ENCODE assay signal across 31 mouse cellular contexts in genomic region chr9:63644011-63644410, GRCm38 (mm10). TPM values are rescaled to one million over a fixed set of nuclear protein-coding genes. Genes with fewer than 3 reads are reported as not detected.
DNase-seq lines count a peak whose midpoint lies in the region; ATAC-seq and TF ChIP-seq lines count a peak whose summit lies in the region.
"Had no signal": no experiment of that assay in that cellular context is flagged by ENCODE, and none has a peak within 500 bp of the region (broad histone marks: within the 10 kb centered on the region; RNA-seq: fewer than 3 reads in every experiment).

No protein-coding gene starts in this region.

- peaks cover 51% of the 10 kb centered on the region; the same call in 1 of the 2 replicates for H3K36me3 ChIP-seq in intestine, postnatal 0 days (ENCODE audit: control insufficient read depth, insufficient read depth)
- H3K36me3 ChIP-seq in intestine, embryonic 15.5 days: peaks cover 9% of the 10 kb centered on the region; the same call in 1 of the 2 replicates
- H3K36me3 ChIP-seq in kidney, embryonic 15.5 days: peaks cover 74% of the 10 kb centered on the region
- peaks cover 5% of the 10 kb centered on the region; the same call in 1 of the 2 replicates for H3K36me3 ChIP-seq in liver, adult 2 months (ENCODE audit: control insufficient read depth, insufficient read depth, low read length)
- peaks cover 12% of the 10 kb centered on the region for H3K36me3 ChIP-seq in liver, embryonic 11.5 days (ENCODE audit: control insufficient read depth, insufficient read depth, low read length)

- ATAC-seq in intestine, postnatal 0 days: 0 out of 2 replicates have a peak, but pooled peaks have one; percentile 29
- ATAC-seq in intestine, embryonic 15.5 days: no peak
- ATAC-seq in kidney, embryonic 15.5 days (replicated peaks; ENCODE audit: low FRiP score): no peak
- ATAC-seq in liver, embryonic 11.5 days (replicated peaks; ENCODE audit: low FRiP score): no peak
- ATAC-seq: activated CD4-positive, CD25-positive, alpha-beta regulatory T cell, adult 4 months; CD4-positive, CD25-positive, alpha-beta regulatory T cell, adult 4 months; forebrain, embryonic 14.5 days; Patski had no signal

- DNase-seq in kidney, adult 9 months: peak; percentile 42
- peak; percentile 46 to 52 for DNase-seq in kidney, postnatal 36 days
- DNase-seq in kidney, adult 11 months: no peak
- DNase-seq in liver, adult 2 months (ENCODE audit: extremely low read depth, low read depth, low spot score): peak; percentile 19
- DNase-seq in liver, embryonic 11.5 days (ENCODE audit: low spot score): no peak
- DNase-seq: adrenal gland, adult 8-10 months; adrenal gland, postnatal 14 days; adrenal gland, postnatal 36 days; B cell, adult 2 months; cerebellum, adult 11-12 months; cerebellum, adult 2 months; cerebellum, adult 9-10 months; cerebellum, postnatal 10 days; cerebellum, postnatal 25 days; embryo, embryonic 11 days had no signal

- 83% methylated on average over 6 of the region's 6 CpGs for WGBS in intestine, postnatal 0 days
- WGBS in intestine, embryonic 15.5 days: 88% methylated on average over 6 of the region's 6 CpGs
- 66% methylated on average over 6 of the region's 6 CpGs for WGBS in kidney, embryonic 15.5 days
- WGBS in liver, adult 2 months: 88% methylated on average over 6 of the region's 6 CpGs
- WGBS in liver, embryonic 11.5 days: 96% methylated on average over 6 of the region's 6 CpGs

- no peaks in the 10 kb centered on the region for H3K4me1 ChIP-seq in intestine, postnatal 0 days (replicated peaks; ENCODE audit: control insufficient read depth, insufficient read depth, low read length)
- H3K4me1 ChIP-seq in intestine, embryonic 15.5 days (replicated peaks): no peaks in the 10 kb centered on the region
- 0 out of 2 replicates have a peak, but pooled peaks cover 11% of the 10 kb centered on the region for H3K4me1 ChIP-seq in kidney, embryonic 15.5 days
- H3K4me1 ChIP-seq in liver, adult 2 months (ENCODE audit: control insufficient read depth, insufficient read depth, low read length): no peaks in the 10 kb centered on the region; the same call in 1 of the 2 replicates
- no peaks in the 10 kb centered on the region for H3K4me1 ChIP-seq in liver, embryonic 11.5 days (replicated peaks; ENCODE audit: control insufficient read depth, insufficient read depth, low read length)
- H3K4me1 ChIP-seq: forebrain, embryonic 10.5 days; forebrain, embryonic 12.5 days had no signal

- no peaks in the 10 kb centered on the region for H3K79me2 ChIP-seq in liver, adult 2 months (ENCODE audit: control insufficient read depth, insufficient read depth, low read length)

- no peaks in the 10 kb centered on the region for H3K9me3 ChIP-seq in intestine, postnatal 0 days (ENCODE audit: control insufficient read depth)
- H3K9me3 ChIP-seq in intestine, embryonic 15.5 days: no peaks in the 10 kb centered on the region
- no peaks in the 10 kb centered on the region for H3K9me3 ChIP-seq in kidney, embryonic 15.5 days (replicated peaks)
- H3K9me3 ChIP-seq in liver, embryonic 11.5 days (ENCODE audit: control insufficient read depth, low read length): no peaks in the 10 kb centered on the region
- H3K9me3 ChIP-seq: embryonic facial prominence, embryonic 13.5 days; embryonic facial prominence, embryonic 15.5 days; forebrain, embryonic 10.5 days; forebrain, embryonic 12.5 days; G1E had no signal

- no peak for TF ChIP-seq CTCF in intestine, postnatal 0 days (IDR thresholded peaks at IDR 0.05; ENCODE audit: low read depth)
- no peak for TF ChIP-seq CTCF in liver, adult 2 months (IDR thresholded peaks at IDR 0.05; ENCODE audit: low read depth, low read length)

- H3K4me3 ChIP-seq in intestine, postnatal 0 days (ENCODE audit: low read depth, low read length): no peak overlapping the region
- no peak overlapping the region for H3K4me3 ChIP-seq in intestine, embryonic 15.5 days (replicated peaks)
- no peak overlapping the region for H3K4me3 ChIP-seq in kidney, embryonic 15.5 days (replicated peaks)
- H3K4me3 ChIP-seq in liver, adult 2 months (ENCODE audit: insufficient read depth, low read depth, low read length): no peak overlapping the region
- no peak overlapping the region for H3K4me3 ChIP-seq in liver, embryonic 11.5 days (ENCODE audit: low read depth, low read length)
- H3K4me3 ChIP-seq: embryonic facial prominence, embryonic 13.5 days; embryonic facial prominence, embryonic 15.5 days; erythroblast, embryonic 14.5 days; forebrain, embryonic 10.5 days; forebrain, embryonic 12.5 days had no signal

- no peak overlapping the region for H3K4me2 ChIP-seq in intestine, postnatal 0 days (replicated peaks; ENCODE audit: low read depth)
- H3K4me2 ChIP-seq in intestine, embryonic 15.5 days (replicated peaks): no peak overlapping the region
- no peak overlapping the region for H3K4me2 ChIP-seq in kidney, embryonic 15.5 days
- H3K4me2 ChIP-seq in liver, embryonic 11.5 days: no peak overlapping the region
- H3K4me2 ChIP-seq: embryonic facial prominence, embryonic 13.5 days; embryonic facial prominence, embryonic 15.5 days; forebrain, embryonic 12.5 days had no signal

- peak overlapping the region; percentile 28; the same call in 1 of the 2 replicates for H3K27ac ChIP-seq in intestine, postnatal 0 days (ENCODE audit: low read depth, low read length)
- H3K27ac ChIP-seq in intestine, embryonic 15.5 days: no peak overlapping the region
- H3K27ac ChIP-seq in kidney, embryonic 15.5 days: no peak overlapping the region
- no peak overlapping the region for H3K27ac ChIP-seq in liver, adult 2 months (replicated peaks; ENCODE audit: insufficient read depth, low read depth, low read length)
- H3K27ac ChIP-seq in liver, embryonic 11.5 days (ENCODE audit: low read depth, low read length): no peak overlapping the region
- H3K27ac ChIP-seq: embryonic facial prominence, embryonic 13.5 days; embryonic facial prominence, embryonic 15.5 days; forebrain, embryonic 10.5 days; forebrain, embryonic 12.5 days had no signal

- no peaks in the 10 kb centered on the region for H3K27me3 ChIP-seq in intestine, postnatal 0 days (replicated peaks; ENCODE audit: control insufficient read depth, insufficient read depth, low read length)
- no peaks in the 10 kb centered on the region for H3K27me3 ChIP-seq in intestine, embryonic 15.5 days (replicated peaks)
- H3K27me3 ChIP-seq in kidney, embryonic 15.5 days: no peaks in the 10 kb centered on the region
- no peaks in the 10 kb centered on the region for H3K27me3 ChIP-seq in liver, adult 2 months (ENCODE audit: control insufficient read depth, insufficient read depth, low read length)
- H3K27me3 ChIP-seq in liver, embryonic 11.5 days (replicated peaks; ENCODE audit: control insufficient read depth, insufficient read depth, low read length): no peaks in the 10 kb centered on the region
- H3K27me3 ChIP-seq: CH12.LX; embryonic facial prominence, embryonic 13.5 days; embryonic facial prominence, embryonic 15.5 days; forebrain, embryonic 12.5 days; Patski had no signal

- no peak for TF ChIP-seq POLR2A in liver, adult 2 months (IDR thresholded peaks at IDR 0.05; ENCODE audit: extremely low read depth, insufficient read depth, low read length)

- no peak overlapping the region for H3K9ac ChIP-seq in intestine, postnatal 0 days (ENCODE audit: low read depth, low read length)
- H3K9ac ChIP-seq in intestine, embryonic 15.5 days: no peak overlapping the region
- H3K9ac ChIP-seq in kidney, embryonic 15.5 days: no peak overlapping the region
- H3K9ac ChIP-seq in liver, adult 2 months (ENCODE audit: low read depth, low read length): no peak overlapping the region
- no peak overlapping the region for H3K9ac ChIP-seq in liver, embryonic 11.5 days (ENCODE audit: low read depth, low read length)
- H3K9ac ChIP-seq: embryonic facial prominence, embryonic 13.5 days; embryonic facial prominence, embryonic 15.5 days; forebrain, embryonic 12.5 days had no signal

RNA-seq across cellular contexts. Expression of gene Aagab, which starts 41.6 kb away (rescaled TPM):
- polyA plus RNA-seq in intestine, postnatal 0 days (2015; fragmentation: Nextera tagmentation; extraction: Ambion mirVana): 26.1 and 26.5 TPM in 2 replicates
- 27.2 and 28.2 TPM in 2 replicates for polyA plus RNA-seq in intestine, embryonic 15.5 days (2015; fragmentation: Nextera tagmentation; extraction: Ambion mirVana)
- 32.7 and 33.3 TPM in 2 replicates for polyA plus RNA-seq in kidney, embryonic 15.5 days (2015; fragmentation: Nextera tagmentation; extraction: Ambion mirVana)
- 14.4 and 14.9 TPM in 2 replicates for total RNA-seq in liver, adult 2 months (2014; rRNA removed)
- polyA plus RNA-seq in liver, adult 2 months (2012; rRNA removed): 10.6 and 11.9 TPM in 2 replicates
- 27.7 and 32.4 TPM in 2 replicates for polyA plus RNA-seq in liver, embryonic 11.5 days (2014; fragmentation: Nextera tagmentation; extraction: Ambion mirVana)

RNA-seq across cellular contexts. Expression of gene Iqch, which starts 41.7 kb away (rescaled TPM):
- polyA plus RNA-seq in intestine, postnatal 0 days (2015; fragmentation: Nextera tagmentation; extraction: Ambion mirVana): 0.04 TPM in 1 of 2 replicates, not detected in the other
- polyA plus RNA-seq in intestine, embryonic 15.5 days (2015; fragmentation: Nextera tagmentation; extraction: Ambion mirVana): 0.08 and 0.14 TPM in 2 replicates
- 0.04 TPM in 1 of 2 replicates, not detected in the other for polyA plus RNA-seq in kidney, embryonic 15.5 days (2015; fragmentation: Nextera tagmentation; extraction: Ambion mirVana)
- 0.13 and 0.28 TPM in 2 replicates for total RNA-seq in liver, adult 2 months (2014; rRNA removed)
- 0.02 and 0.06 TPM in 2 replicates for polyA plus RNA-seq in liver, adult 2 months (2012; rRNA removed)
- 0.05 TPM in 1 of 2 replicates, not detected in the other for polyA plus RNA-seq in liver, embryonic 11.5 days (2014; fragmentation: Nextera tagmentation; extraction: Ambion mirVana)
- total RNA-seq: adrenal gland, adult 18-20 months; adrenal gland, postnatal 36 days had no signal
- polyA plus RNA-seq: activated CD4-positive, CD25-positive, alpha-beta regulatory T cell, adult 4 months; cerebellum, adult 2 months; embryonic facial prominence, embryonic 11.5 days; embryonic facial prominence, embryonic 13.5 days; erythroblast, embryonic 14.5 days; forebrain, embryonic 12.5 days; G1E had no signal

Comparison
In these comparisons a context has a peak if more than half of its experiments do, and no peak if none do; other contexts are left out.
1. DNase-seq: peak in kidney, adult 9 months (single experiment), kidney, postnatal 36 days (2 of 2) and liver, adult 2 months (single experiment); none in kidney, adult 11 months (single experiment) and liver, embryonic 11.5 days (single experiment).